Mouse (Mus musculus) kidney, adult 2 months (tissue): Measurements from ENCODE around the gene Il11. TPM values are rescaled to one million over a fixed set of nuclear protein-coding genes. Genes with fewer than 3 reads are reported as not detected.
A peak's percentile ranks its signal among the peaks of the same experiment; 100 is the strongest.
"Not testable (repeated sequence)": the region's sequence is repeated elsewhere in the genome, so short reads cannot be mapped to it uniquely, and the experiment has no call there.

Experiments used
- DNase-seq: peaks from one replicate; pipeline ENCODE4 v3.0.0; 2021
- H3K27ac ChIP-seq: fragments of 200-500 bp; 2 replicates; pipeline ENCODE4 v1.5.1; 2012; ENCODE audit warnings: low read depth, low read length, control low read depth, inconsistent platforms; ENCODE audit not compliant: insufficient read depth
- H3K27me3 ChIP-seq: fragments of 200-500 bp; replicated peaks from 2 replicates; pipeline ENCODE4 v1.6.1; 2012; ENCODE audit warnings: mild to moderate bottlenecking, moderate library complexity, low read length, inconsistent platforms; ENCODE audit not compliant: control insufficient read depth, insufficient read depth
- H3K36me3 ChIP-seq: fragments of 200-500 bp; 2 replicates; pipeline ENCODE4 v1.6.1; 2012; ENCODE audit warnings: mild to moderate bottlenecking, moderate library complexity, low read length, inconsistent platforms; ENCODE audit not compliant: control insufficient read depth, insufficient read depth
- H3K4me1 ChIP-seq: fragments of 200-500 bp; 2 replicates; pipeline ENCODE4 v1.6.1; 2011; ENCODE audit warnings: low read length; ENCODE audit not compliant: control insufficient read depth, insufficient read depth
- H3K4me3 ChIP-seq: fragments of 200-500 bp; 2 replicates; pipeline ENCODE4 v1.5.1; 2011; ENCODE audit warnings: mild to moderate bottlenecking, low read depth, low read length, control low read depth; ENCODE audit not compliant: insufficient read depth
- CTCF ChIP-seq: fragments of 200-500 bp; conservative IDR thresholded peaks from 2 replicates; pipeline ENCODE4 v1.5.1; 2011; ENCODE audit warnings: low read depth, mild to moderate bottlenecking, control low read depth, low read length, moderate library complexity, mixed read lengths; ENCODE audit not compliant: insufficient read depth, insufficient read length
- POLR2A ChIP-seq: fragments of 200-500 bp; IDR thresholded peaks from one replicate; pipeline ENCODE4 v1.6.1; 2011; ENCODE audit warnings: low read depth, low read length, control low read depth
- WGBS: fragments of 180-500 bp; shearing (Covaris S2); methylation state at CpG from one replicate; pipeline ENCODE4 v1.1.7; 2018; 5-methylcytosine and 5-hydroxymethylcytosine counted together
- polyA plus RNA-seq: library from polyadenylated mRNA; depleted of rRNA; stranded (reverse); fragments of >200 nt; gene quantifications from 2 replicates; pipeline ENCODE4 v1.2.3, GENCODE M21; 2012

The Il11 gene
- polyA plus RNA-seq, 1 experiment, result 0.13 TPM

DNA sequence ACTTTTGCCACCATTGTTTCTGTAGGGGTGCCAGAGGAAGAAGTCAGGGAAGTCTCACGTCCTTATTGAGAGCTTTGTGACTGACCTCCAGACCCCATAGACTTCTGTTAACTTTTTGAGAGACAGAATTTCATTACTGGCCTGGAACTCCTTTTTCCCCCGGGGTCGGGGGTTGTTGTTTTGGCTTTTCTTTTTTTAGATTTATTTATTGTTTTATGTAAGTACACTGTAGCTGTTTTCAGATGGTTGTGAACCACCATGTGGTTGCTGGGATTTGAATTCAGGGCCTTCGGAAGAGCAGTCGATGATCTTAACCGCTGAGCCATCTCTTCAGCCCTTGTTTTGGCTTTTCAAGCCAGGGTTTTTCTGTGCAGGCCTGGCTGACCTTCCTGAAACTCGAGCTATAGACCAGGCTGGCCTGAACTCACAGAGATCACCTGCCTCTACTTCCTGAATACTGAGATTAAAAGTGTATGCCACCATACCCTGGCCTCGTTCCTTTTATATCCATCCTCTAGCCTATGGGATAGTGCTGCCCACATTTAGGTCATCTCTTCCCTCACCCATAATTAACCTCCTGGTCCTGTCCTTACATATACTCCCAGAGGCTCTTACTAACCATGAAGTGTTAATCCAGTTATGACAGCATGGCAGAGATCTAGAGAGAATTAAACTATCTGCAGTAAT lies 30.6 kb upstream of the Il11 start:
- WGBS, result 18% methylated on average over 8 of the region's 8 CpGs
- Histone ChIP-seq H3K27me3 (no peaks in the 10 kb centered on the region), H3K4me3 (peak overlapping the region; percentile 83), H3K4me1 (peaks cover 6% of the 10 kb centered on the region; the same call in 1 of the 2 replicates), H3K27ac (peak overlapping the region; percentile 98), H3K36me3 (no peaks in the 10 kb centered on the region; the same call in 1 of the 2 replicates)
- no peak for DNase-seq
- TF ChIP-seq POLR2A (no peak), CTCF (no peak)

DNA sequence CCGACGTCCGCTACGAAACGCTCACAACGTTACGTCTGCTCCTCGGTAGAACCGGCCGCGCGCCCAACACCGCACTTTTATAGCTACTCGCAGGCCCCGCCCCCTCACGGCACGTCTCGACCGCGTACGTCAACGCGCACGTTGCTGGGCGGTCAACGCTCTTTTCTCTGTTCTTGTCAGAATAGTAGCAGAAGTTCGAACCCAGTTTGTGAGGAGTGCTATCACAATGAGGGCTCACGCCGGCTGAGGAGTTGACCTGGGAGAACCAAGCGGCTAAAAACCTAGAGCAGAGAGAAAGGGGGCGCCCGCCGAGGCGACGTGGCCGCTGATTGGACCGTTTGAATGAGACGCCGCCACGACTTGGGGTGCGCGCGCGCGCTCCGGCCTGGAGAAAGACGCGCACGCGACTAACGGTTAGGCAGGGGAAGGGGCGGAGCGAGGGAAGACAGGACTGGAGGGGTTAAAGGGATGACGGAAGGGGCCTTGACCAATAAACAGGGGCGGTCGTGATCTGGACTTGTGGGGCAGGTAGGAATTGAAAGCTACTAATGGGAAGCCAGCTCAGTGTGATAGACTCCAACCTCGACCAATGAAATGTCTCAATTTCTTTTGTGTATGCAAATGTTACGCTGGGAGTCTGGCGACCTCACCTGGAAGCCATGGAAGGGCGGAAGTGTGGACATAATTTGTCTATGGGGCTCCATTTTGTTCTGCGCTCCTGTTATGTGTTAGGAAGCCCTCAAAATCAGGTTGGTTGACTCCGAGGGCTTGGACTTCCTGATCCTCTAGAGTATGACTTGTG lies 29.8 kb upstream of the Il11 start, which contains the start of gene Ube2s:
TSS of gene Ube2s (minus strand) at position 288 of the 802 bp plus-strand sequence.
- Histone ChIP-seq H3K36me3 (no peaks in the 10 kb centered on the region; the same call in 1 of the 2 replicates), H3K27ac (peak within 1 kb of the TSS; percentile 98), H3K4me3 (peak within 1 kb of the TSS; percentile 83), H3K4me1 (peaks cover 6% of the 10 kb centered on the region; the same call in 1 of the 2 replicates), H3K27me3 (no peaks in the 10 kb centered on the region)
- peak; percentile 100 for DNase-seq
- WGBS, result under 1% methylated on average over 62 of the region's 62 CpGs
- no peak for TF ChIP-seq CTCF
- peak; percentile 88 for TF ChIP-seq POLR2A

GRCm38 (mm10) chr7:4811842-4812302 lies 29.2 kb upstream of the Il11 start:
- Histone ChIP-seq H3K36me3 (peaks cover 4% of the 10 kb centered on the region), H3K27me3 (no peaks in the 10 kb centered on the region), H3K4me3 (peak overlapping the region; percentile 73), H3K27ac (peak overlapping the region; percentile 26; the same call in 1 of the 2 replicates), H3K4me1 (peaks cover 6% of the 10 kb centered on the region; the same call in 1 of the 2 replicates)
- 1% methylated on average over 30 of the region's 36 CpGs for WGBS
- no peak for TF ChIP-seq CTCF
- TF ChIP-seq POLR2A, result no peak
- no peak for DNase-seq

- H3K27ac ChIP-seq, result not testable (repeated sequence)
Measured at GRCm38 (mm10) chr7:4811131-4811530, 28.5 kb upstream of the Il11 start.

DNA sequence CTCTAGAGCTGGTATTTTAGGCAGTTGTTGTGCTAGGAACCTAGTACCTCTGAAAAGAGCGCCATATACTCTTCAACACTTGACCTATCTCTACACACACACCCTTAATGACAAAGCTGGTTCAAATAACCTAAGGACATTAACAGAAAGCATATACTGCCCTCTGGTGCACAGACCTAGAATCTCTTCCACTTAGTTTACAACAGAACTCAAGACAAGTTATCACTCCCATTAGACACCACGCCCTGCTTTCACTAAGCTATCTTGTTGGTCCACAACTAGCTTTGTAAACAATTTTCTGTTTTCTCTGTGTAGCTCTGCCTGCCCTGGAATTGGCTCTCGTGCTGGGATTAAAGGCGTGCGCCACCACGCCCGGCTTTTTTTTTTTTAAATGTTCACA lies 24.1 kb upstream of the Il11 start:
- H3K27me3 ChIP-seq, result no peaks in the 10 kb centered on the region
- TF ChIP-seq CTCF (0 out of 2 replicates have a peak, but pooled peaks have one; percentile 11), POLR2A (no peak)
- no peak overlapping the region for H3K4me3 ChIP-seq
- peaks cover 4% of the 10 kb centered on the region for H3K36me3 ChIP-seq
- peak; percentile 61 for DNase-seq
- H3K4me1 ChIP-seq, result peaks cover 3% of the 10 kb centered on the region; the same call in 1 of the 2 replicates
- no peak overlapping the region for H3K27ac ChIP-seq
- 84% methylated on average over 7 of the region's 7 CpGs for WGBS

More at GRCm38 (mm10) chr7:4811131-4811530, 28.5 kb upstream of the Il11 start:
- H3K4me1 ChIP-seq, H3K27me3 ChIP-seq, DNase-seq, H3K36me3 ChIP-seq: not testable (repeated sequence)
- H3K4me3 ChIP-seq, result peak overlapping the region; percentile 73
- 24% methylated on average over 10 of the region's 10 CpGs for WGBS

DNA sequence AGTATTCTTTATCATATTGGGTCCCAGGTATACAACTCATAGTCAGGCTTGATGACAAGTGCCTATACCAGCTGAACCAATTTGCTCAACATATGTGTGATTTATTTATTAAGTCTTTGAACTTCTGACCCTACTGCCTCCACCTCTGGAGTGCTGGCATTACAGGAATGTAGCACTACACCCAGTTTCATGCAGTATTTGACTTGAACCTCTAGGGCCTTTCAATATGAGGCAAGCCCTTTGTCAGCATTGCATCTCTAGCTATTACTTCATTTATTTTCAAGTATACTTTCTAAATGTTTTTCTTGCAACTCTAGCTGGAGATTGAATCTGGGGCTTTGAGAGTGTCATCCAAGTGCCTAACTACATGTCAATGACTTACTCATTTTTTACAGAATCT lies 19.6 kb upstream of the Il11 start:
- H3K27me3 ChIP-seq, result no peaks in the 10 kb centered on the region
- H3K36me3 ChIP-seq, result peaks cover 4% of the 10 kb centered on the region
- H3K4me1 ChIP-seq, result no peaks in the 10 kb centered on the region
- DNase-seq, result no peak
- H3K4me3 ChIP-seq, result no peak overlapping the region
- TF ChIP-seq POLR2A (no peak), CTCF (no peak)
- no peak overlapping the region for H3K27ac ChIP-seq

DNA sequence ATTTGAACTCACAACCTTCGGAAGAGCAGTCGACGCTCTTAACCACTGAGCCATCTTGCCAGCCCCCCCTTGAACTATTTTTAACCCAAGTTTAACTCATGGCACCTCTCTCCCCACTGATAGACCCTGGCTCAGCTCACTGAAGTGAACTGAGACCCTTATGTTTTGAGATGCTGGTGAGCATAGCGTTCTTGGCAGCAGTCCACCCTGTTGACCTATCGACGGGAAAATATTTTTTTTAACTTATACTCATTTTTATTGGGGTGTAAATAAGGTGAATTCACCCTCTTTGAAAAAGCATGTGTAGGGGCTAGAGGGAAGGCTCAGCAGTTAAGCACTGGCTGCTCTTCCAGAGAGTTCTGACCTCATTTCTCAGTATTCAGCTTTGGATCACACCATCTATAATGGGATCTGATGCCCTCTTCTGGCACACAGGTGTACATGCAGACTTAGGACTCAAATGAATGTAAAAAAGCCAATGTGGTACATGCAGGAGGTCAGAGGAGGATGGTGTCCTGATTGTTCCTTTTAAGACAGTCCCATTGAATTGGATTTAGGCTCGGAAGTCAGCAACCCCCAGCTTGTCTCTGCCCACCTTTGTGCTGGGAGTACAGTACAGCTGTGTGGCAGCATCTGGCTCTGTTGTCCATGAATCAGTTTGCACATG lies 13.2 kb upstream of the Il11 start:
- Histone ChIP-seq H3K4me3 (no peak overlapping the region), H3K36me3 (peaks cover 2% of the 10 kb centered on the region; the same call in 1 of the 2 replicates), H3K4me1 (0 out of 2 replicates have a peak, but pooled peaks cover 3% of the 10 kb centered on the region), H3K27me3 (no peaks in the 10 kb centered on the region), H3K27ac (no peak overlapping the region)
- WGBS, result 59% methylated on average over 7 of the region's 7 CpGs
- peak; percentile 62 for DNase-seq
- TF ChIP-seq POLR2A, result no peak
- peak; percentile 43 for TF ChIP-seq CTCF
